Mouse (Mus musculus): Measurements from ENCODE around the gene Proser3. TPM values are rescaled to one million over a fixed set of nuclear protein-coding genes. Genes with fewer than 3 reads are reported as not detected.

Proser3 gene
- total RNA-seq (2015): 3.6 and 6.6 TPM in 2 replicates
- 2.4 and 2.6 TPM in 2 replicates for total RNA-seq (2017)

- peak; percentile 90 for ATAC-seq (ENCODE audit: poor library complexity, severe bottlenecking)
Observed at GRCm38 (mm10) chr7:30552102-30553020, at the start of gene Proser3, which contains the start of gene Hspb6. Gene Proser3, minus strand, starts transcription at chr7:30552299. Gene Hspb6, plus strand, starts transcription at chr7:30552178.

DNA sequence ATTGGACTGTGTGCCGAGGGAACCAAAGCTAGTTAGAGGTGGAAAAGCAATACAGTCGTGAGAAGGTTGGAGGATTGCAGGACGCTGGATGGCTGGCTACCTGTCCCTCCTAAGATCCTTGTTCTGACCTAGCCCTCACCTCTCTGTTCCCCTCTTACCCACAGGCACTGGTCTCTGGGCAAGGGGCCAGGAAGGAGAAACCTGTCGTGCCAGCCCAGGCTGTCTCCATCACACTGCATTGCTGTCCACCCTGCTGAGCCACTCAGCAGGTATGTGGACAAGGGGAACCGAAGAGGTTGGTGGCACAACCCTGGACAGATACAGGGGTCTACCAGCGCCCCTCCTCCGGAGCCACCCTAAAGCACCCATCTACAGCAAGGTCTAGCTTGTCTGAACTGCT, 48.6 kb upstream of the Proser3 start:
- ATAC-seq (ENCODE audit: poor library complexity, severe bottlenecking): no peak

GRCm38 (mm10) chr7:30599933-30600353, 47.8 kb upstream of the Proser3 start:
- ATAC-seq (ENCODE audit: poor library complexity, severe bottlenecking): peak; percentile 97

DNA sequence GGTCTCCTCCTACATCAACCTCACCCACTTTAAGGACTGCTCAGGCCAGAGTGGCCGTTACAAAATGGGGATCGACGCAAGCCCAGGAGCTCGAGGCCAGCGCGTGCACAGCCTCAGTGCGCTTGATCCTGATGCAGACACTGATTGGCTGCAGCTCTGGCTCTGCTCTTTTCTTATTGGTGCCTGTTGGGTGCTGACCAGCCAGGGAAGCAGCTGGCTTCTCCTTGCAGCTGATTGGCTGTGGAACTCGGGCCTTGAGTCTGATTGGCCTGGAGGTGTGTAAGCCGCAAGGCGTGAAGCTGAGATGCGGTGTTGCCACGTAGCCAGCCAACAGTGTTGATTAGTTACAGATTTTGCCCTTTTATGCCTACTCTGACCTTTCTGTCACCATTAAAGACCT, 46.7 kb upstream of the Proser3 start, which contains the start of gene Zbtb32:
TSS of gene Zbtb32 (minus strand) at position 124 of the 400 bp plus-strand sequence.
- no peak for ATAC-seq (ENCODE audit: poor library complexity, severe bottlenecking)

- no peak for ATAC-seq (ENCODE audit: poor library complexity, severe bottlenecking)
Observed at GRCm38 (mm10) chr7:30596811-30597210, 44.7 kb upstream of the Proser3 start.

GRCm38 (mm10) chr7:30596093-30596492, 44.0 kb upstream of the Proser3 start:
- no peak for ATAC-seq (ENCODE audit: poor library complexity, severe bottlenecking)

DNA sequence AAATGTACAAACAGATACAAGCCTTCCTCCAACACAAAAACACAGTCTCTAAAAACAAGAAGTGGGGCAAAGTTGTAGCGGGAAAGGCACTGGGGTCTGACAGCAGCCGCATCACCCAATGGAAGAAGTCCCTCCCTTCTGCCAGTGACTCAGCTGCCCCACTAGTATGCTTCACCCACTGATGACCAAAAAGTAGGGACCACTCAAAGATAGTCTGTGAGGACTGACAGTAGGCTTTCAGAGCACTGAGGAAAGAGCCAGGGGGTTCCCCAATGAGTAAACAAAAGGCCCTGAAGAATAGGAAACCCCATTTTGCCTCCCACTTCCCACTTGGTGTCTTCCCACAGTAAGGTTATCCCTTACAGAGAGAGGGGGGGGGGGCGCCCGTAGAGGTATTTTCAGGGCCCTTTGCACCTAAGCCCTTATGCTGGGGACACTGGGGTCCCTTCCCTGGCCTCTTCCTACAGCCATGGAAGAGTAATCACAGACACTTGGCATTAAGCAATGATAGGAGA, 42.5 kb upstream of the Proser3 start:
- ATAC-seq (ENCODE audit: poor library complexity, severe bottlenecking): peak; percentile 25; the same call in 1 of the 2 replicates

GRCm38 (mm10) chr7:30593579-30594509, 41.7 kb upstream of the Proser3 start:
- ATAC-seq (ENCODE audit: poor library complexity, severe bottlenecking): no peak

- no peak for ATAC-seq (ENCODE audit: poor library complexity, severe bottlenecking)
Observed at GRCm38 (mm10) chr7:30592772-30593423, 40.8 kb upstream of the Proser3 start.

DNA sequence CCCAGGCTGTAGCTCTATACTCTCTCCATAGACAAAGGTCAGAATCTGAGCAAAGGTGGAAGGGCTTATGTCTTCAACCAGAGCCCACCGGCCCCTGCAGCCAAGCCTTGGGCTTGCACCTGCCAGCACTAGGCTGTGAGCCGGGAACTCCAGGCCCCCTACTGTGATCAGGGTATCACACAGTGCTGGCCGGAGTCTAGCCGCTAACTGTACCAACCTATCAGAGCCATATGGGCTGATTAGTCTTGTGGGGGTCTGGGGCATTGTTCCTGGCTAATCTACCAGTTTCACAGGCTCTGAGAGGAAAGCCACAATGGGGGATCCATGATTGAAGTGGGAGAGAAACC, 39.5 kb upstream of the Proser3 start:
- no peak for ATAC-seq (ENCODE audit: poor library complexity, severe bottlenecking)

GRCm38 (mm10) chr7:30590927-30591604, 39.0 kb upstream of the Proser3 start:
- ATAC-seq (ENCODE audit: poor library complexity, severe bottlenecking): no peak

- peak; percentile 51 for ATAC-seq (ENCODE audit: poor library complexity, severe bottlenecking)
Observed at GRCm38 (mm10) chr7:30589435-30590301, 37.6 kb upstream of the Proser3 start.

DNA sequence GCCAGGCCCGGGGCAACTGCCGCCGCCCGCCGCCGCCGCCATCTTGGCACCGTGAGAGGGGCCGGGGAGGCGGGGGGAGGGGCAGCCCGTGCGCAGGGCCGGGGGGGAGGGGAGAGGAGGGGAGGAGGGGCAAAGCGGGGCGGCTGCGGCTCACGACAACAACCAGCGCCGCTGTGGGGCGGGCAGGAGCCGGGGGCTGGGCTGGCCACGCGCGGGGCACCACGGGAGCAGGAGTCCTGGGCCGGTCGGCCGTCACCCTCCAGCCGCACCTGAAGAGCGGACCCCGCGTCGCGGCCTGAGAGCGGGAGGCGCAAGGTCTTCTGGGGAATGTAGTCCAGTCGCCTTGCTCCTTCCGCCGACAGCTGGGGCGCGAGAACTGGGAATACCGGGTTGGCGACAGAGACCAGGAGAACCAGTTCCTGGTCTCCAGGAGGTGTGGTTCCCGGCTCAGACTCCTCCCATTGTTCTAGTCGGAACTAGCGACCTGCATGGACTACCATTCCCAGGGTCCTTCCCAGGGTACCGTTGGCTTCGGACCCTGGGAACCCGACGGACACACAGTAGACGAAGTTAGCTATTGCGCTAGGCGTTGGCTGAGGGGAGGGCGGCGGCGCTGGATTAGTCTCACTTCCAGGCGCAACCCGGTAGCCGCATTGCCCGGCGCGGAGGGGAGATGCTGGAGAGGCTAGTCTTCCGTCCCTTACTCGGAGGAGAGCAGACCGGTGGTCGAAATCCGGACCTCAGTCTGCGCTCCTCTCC, 36.8 kb upstream of the Proser3 start, which contains the start of gene Kmt2b:
TSS of gene Kmt2b (minus strand) at position 51 of the 759 bp plus-strand sequence.
- peak; percentile 90 for ATAC-seq (ENCODE audit: poor library complexity, severe bottlenecking)

GRCm38 (mm10) chr7:30587842-30588667, 36.0 kb upstream of the Proser3 start:
- ATAC-seq (ENCODE audit: poor library complexity, severe bottlenecking): no peak

- no peak for ATAC-seq (ENCODE audit: poor library complexity, severe bottlenecking)
Observed at GRCm38 (mm10) chr7:30586455-30587020, 34.4 kb upstream of the Proser3 start.

DNA sequence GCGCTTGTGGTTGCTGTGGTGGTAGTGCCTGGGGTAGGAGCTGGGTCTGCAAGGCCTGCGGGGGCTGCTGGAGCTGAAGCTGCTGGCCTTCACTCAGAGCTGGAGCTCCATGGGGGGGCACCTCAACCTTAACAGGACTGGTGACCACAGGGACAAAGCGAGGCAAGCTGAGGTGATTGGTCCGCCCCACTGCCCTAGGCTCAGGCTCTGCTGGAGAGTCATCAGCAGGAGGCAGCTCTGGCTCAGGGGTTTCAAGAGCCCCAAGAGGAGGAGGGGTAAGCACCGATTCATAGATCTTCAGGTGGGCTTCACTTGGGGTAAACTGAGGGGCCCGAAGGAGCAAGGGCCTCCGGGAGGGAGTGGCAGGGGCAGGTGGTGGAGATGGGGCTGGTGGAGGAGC, 33.1 kb upstream of the Proser3 start:
- ATAC-seq (ENCODE audit: poor library complexity, severe bottlenecking): no peak

DNA sequence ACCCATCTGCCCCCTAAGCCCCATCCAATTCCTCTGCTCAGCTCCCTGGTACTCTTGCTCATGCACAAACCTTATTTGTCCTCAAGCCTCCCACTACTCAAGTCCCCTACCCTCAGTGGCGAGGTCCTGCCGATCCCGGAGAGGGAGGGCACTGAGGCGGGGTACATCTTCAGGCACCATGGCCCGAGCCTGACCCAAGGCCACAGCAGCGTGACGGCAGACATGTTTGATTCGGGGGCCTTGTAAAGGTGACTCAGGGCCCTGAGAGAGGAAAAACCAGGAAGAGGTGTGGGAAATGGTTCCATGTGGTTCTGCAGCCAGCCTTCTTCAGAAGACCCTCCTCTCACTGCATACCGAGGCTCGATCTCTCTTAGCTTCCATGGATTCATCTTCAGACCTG, 32.2 kb upstream of the Proser3 start:
- no peak for ATAC-seq (ENCODE audit: poor library complexity, severe bottlenecking)
